Mouse (Mus musculus): Measurements from ENCODE around the gene Thsd7b.
"Not testable (repeated sequence)": the region's sequence is repeated elsewhere in the genome, so short reads cannot be mapped to it uniquely, and the experiment has no call there.

Gene Thsd7b

GRCm38 (mm10) chr1:129644252-129644861, 371.3 kb downstream of the Thsd7b start:
- DNase-seq (ENCODE audit: low spot score) = no peak

GRCm38 (mm10) chr1:129651448-129651847, 378.3 kb downstream of the Thsd7b start:
- DNase-seq (ENCODE audit: low spot score) = not testable (repeated sequence)

DNA sequence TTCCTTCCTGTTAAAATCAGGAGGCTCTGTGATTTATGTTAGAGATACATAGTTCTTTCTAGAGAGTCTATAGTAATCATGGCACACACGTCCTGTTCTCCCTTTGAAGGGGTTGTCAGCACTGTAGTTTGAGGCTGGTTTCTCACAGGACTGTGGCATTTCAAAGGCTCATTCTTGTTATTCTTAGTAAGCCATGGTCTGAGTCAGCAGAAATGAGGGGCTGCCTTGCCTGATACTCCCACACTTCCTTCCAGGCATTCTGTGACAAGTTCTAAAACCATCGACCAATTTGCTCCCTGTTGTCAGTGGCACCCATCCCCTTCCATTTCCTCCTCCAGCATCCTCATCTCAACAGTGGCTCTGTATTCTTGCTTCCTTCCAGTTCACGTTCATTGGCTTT, 384.9 kb downstream of the Thsd7b start:
- DNase-seq (ENCODE audit: low spot score) = no peak

- DNase-seq (ENCODE audit: low spot score) = no peak
These were observed 402.8 kb downstream of the Thsd7b start for GRCm38 (mm10) chr1:129675878-129676277.

- no peak for DNase-seq (ENCODE audit: low spot score)
These were observed 405.7 kb downstream of the Thsd7b start for GRCm38 (mm10) chr1:129678851-129679250.

DNA sequence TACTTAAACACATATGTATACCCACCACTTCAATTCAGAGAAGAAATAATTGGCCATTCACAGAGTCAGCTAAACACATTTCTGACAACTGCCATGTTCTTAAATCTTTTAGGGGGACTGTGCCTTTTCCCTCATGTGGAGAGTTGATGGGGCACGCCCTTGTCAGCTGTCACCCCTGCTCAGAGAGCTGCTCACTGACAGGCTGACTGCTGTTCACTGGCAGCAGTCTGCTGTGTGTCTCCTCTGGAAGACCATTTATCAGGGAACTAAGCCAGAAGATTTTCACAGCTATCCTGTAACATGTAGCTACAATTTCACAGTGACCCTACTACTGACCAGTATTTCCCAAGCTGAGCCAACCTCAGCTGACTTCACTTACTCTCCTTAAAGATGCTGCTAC, 432.6 kb downstream of the Thsd7b start:
- DNase-seq (ENCODE audit: low spot score) = no peak

GRCm38 (mm10) chr1:129712706-129713105, 439.6 kb downstream of the Thsd7b start:
- DNase-seq (ENCODE audit: low spot score) = no peak

DNA sequence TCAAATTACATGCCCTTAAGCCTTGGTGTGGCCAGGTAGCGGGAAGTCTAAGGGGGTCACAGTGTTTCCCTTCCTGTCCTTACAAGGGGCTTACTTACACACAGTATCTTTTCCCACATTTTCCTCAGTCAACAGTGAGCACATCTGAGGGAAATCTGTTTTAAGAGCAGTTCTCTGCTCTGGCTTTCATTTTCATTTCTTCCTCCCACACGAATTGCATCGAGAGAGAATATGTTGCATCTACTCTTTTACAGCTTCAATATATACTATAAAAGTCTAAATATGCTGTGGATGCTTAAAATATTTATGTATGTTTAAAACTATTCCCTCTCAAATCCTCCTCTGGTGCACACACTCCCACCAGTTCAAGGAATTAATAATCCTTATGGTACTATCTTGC, 440.5 kb downstream of the Thsd7b start:
- DNase-seq (ENCODE audit: low spot score) = no peak

- no peak for DNase-seq (ENCODE audit: low spot score)
These were observed 446.5 kb downstream of the Thsd7b start for GRCm38 (mm10) chr1:129719592-129719991.

GRCm38 (mm10) chr1:129731991-129732390, 458.9 kb downstream of the Thsd7b start:
- DNase-seq (ENCODE audit: low spot score) = no peak

GRCm38 (mm10) chr1:129747595-129747994, 474.5 kb downstream of the Thsd7b start:
- no peak for DNase-seq (ENCODE audit: low spot score)

DNA sequence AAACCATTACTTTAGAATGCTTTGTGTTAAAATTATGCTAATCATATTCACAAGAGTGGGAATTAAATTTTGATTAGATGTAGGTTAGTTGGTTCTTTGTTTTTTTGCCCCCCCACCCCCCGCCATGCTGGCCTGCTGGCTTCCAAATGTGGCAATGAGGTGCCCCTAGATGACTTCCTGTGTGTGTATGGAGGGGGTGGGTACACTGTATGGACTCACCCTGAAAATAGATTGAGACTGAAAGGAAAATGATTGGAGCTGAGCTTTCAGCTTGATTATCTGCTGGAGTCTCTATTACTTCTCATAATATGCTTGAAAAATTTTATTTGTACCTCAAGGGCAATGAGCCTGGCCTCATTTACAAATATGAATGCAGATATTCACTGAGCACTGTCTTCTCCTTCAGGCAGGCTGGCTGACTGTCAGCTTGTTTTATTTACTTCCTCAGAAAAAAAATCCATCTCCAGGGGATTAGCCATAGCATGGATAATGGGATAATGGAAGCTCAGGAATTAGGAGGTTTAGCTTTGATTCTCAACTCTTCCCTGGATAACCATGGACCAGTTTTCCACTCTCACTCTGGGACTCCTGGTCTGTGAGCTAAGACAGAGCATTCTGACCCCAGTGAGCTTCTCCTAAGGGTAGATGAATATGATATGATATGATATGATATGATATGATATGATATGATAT, 483.6 kb downstream of the Thsd7b start:
- no peak for DNase-seq (ENCODE audit: low spot score)

GRCm38 (mm10) chr1:129759003-129759402, 485.9 kb downstream of the Thsd7b start:
- DNase-seq (ENCODE audit: low spot score) = no peak

GRCm38 (mm10) chr1:129761234-129761633, 488.1 kb downstream of the Thsd7b start:
- no peak for DNase-seq (ENCODE audit: low spot score)

DNA sequence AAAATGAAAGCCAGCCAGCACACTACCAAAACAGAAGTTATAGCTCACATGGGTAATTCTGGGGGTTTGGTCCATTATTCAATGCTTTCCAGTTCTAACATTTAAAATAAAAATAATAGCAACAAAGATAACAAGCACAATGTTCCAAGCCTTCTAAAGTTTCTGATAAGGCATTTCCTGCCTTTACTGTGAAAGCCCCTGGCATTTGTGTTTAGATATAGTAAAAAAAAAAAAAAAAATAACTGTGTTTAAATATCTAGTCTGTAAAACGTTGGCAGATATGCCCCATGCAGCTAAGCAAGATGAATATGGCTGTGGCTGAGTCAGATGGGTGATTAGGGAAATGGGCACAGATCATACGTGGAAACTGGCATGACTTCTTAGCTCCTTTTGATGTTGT, 491.6 kb downstream of the Thsd7b start:
- DNase-seq (ENCODE audit: low spot score) = no peak

GRCm38 (mm10) chr1:129777055-129777454, 504.0 kb downstream of the Thsd7b start:
- DNase-seq (ENCODE audit: low spot score) = no peak

GRCm38 (mm10) chr1:129779506-129779905, 506.4 kb downstream of the Thsd7b start:
- DNase-seq (ENCODE audit: low spot score) = no peak

GRCm38 (mm10) chr1:129780589-129780988, 507.5 kb downstream of the Thsd7b start:
- no peak for DNase-seq (ENCODE audit: low spot score)

- no peak for DNase-seq (ENCODE audit: low spot score)
These were observed 525.4 kb downstream of the Thsd7b start for GRCm38 (mm10) chr1:129798519-129798918.

DNA sequence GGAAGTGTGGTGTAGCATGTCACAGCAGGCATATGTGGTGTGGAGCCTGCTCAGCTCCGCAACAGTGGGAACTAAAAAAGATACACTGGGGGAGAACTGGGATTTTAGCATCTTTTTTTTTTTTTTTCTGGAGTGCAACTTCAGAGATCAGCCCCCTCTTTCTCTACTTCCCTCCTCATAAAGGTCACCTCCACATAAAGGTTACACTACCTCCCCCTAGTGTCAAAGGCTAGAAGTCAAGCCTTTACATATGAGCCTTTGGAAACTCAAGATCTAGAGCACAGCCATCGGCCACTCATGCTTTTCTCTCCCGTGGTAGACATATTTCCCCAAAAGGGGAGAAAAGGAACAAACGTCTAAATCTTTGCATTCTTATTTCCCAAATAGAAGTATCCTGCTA, 553.8 kb downstream of the Thsd7b start:
- no peak for DNase-seq (ENCODE audit: low spot score)

DNA sequence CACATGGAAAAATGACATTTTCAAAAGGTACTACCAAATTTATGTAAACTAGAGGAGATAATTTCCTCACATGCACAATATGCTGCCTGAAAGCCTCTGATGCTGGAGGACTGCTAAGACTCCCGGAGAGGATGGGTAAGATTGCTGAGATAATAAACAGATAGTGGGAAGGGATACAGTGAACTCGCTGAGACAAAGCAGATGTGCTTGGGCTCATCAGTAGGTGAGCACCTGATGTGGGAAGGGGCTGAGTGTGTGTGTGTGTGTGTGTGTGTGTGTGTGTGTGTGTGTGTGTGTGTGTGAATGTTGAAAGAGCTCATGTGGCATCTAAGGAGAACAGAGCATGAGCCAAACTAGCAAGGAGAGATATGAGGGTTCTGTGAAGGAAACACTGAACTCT, 564.2 kb downstream of the Thsd7b start:
- DNase-seq (ENCODE audit: low spot score) = no peak

GRCm38 (mm10) chr1:129837776-129838175, 564.7 kb downstream of the Thsd7b start:
- no peak for DNase-seq (ENCODE audit: low spot score)

- DNase-seq (ENCODE audit: low spot score) = no peak
These were observed 565.4 kb downstream of the Thsd7b start for GRCm38 (mm10) chr1:129838486-129838885.

DNA sequence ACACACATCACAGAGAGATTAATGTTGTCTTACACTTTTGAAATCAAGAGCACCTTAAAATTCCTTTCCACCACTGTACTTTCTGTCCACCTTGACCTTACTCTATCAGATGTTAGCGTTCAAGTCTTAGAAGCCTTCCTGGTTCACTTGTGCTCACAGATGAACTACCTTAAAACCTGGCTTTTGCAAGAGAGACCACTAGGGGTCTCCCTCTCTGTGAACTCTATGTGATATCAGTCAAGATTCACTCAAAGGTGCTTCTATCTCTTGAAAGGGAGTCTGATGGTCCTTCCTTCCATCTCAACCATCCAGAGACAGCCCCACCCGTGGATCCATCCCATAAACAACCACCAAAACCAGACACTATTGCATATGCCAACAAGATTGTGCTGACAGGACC, 570.3 kb downstream of the Thsd7b start:
- DNase-seq (ENCODE audit: low spot score) = peak; percentile 38
